Mouse (Mus musculus) stomach, postnatal 0 days (tissue): ENCODE results near the gene Nr1h3. TPM values are rescaled to one million over a fixed set of nuclear protein-coding genes. Genes with fewer than 3 reads are reported as not detected.

ENCODE experiments used
- ATAC-seq: fragments of 200-750 bp; cut with Nextera tagmentation; 2 replicates; pipeline ENCODE4 v1.8.0; 2017; ENCODE audit not compliant: low FRiP score, low TSS enrichment
- DNase-seq: peaks from one replicate; pipeline ENCODE4 v3.0.0-alpha.2; 2016; ENCODE audit warnings: low spot score
- H3K27ac ChIP-seq: fragments of 300-500 bp; sonication (generic); replicated peaks from 2 replicates; pipeline ENCODE4 v1.5.1; 2014; ENCODE audit warnings: mild to moderate bottlenecking, control low read depth
- H3K27me3 ChIP-seq: fragments of 300-500 bp; sonication (generic); 2 replicates; pipeline ENCODE4 v1.6.1; 2014; ENCODE audit warnings: low read length; ENCODE audit not compliant: control insufficient read depth, insufficient read depth
- H3K36me3 ChIP-seq: fragments of 300-500 bp; sonication (generic); 2 replicates; pipeline ENCODE4 v1.6.1; 2014; ENCODE audit warnings: low read length, mixed read lengths; ENCODE audit not compliant: control insufficient read depth, insufficient read depth
- H3K4me1 ChIP-seq: fragments of 300-500 bp; sonication (generic); replicated peaks from 2 replicates; pipeline ENCODE4 v1.6.1; 2014; ENCODE audit warnings: antibody characterized with exemption; ENCODE audit not compliant: control insufficient read depth, insufficient read depth
- H3K4me2 ChIP-seq: fragments of 300-500 bp; sonication (generic); replicated peaks from 2 replicates; pipeline ENCODE4 v1.6.1; 2014; ENCODE audit warnings: low read depth, mild to moderate bottlenecking, control low read depth, moderate library complexity
- H3K4me3 ChIP-seq: fragments of 300-500 bp; sonication (generic); 2 replicates; pipeline ENCODE4 v1.5.1; 2014; ENCODE audit warnings: low read depth, low read length, control low read depth
- H3K9ac ChIP-seq: fragments of 300-500 bp; sonication (generic); 2 replicates; pipeline ENCODE4 v1.6.1; 2014; ENCODE audit warnings: mild to moderate bottlenecking, low read length, control low read depth, mixed read lengths
- H3K9me3 ChIP-seq: fragments of 300-500 bp; sonication (generic); 2 replicates; pipeline ENCODE4 v1.6.1; 2016; ENCODE audit warnings: low read length; ENCODE audit not compliant: control insufficient read depth
- CTCF ChIP-seq: IDR thresholded peaks from 2 replicates; pipeline ENCODE4 v1.5.1; 2016; ENCODE audit warnings: antibody characterized with exemption, low read depth, mild to moderate bottlenecking, moderate library complexity
- EP300 ChIP-seq: optimal IDR thresholded peaks from 2 replicates; pipeline ENCODE3; 2016; ENCODE audit warnings: antibody characterized with exemption
- WGBS: fragments of 180-500 bp; shearing (Covaris S2); extraction: QIAGEN DNeasy Blood & Tissue Kit; methylation state at CpG from one replicate; pipeline ENCODE4 v1.1.7; 2014; 5-methylcytosine and 5-hydroxymethylcytosine counted together
- polyA plus RNA-seq: library from polyadenylated mRNA; unstranded; fragments of >200 nt; fragmentation: Nextera tagmentation; extraction: Ambion mirVana; gene quantifications from 2 replicates; pipeline ENCODE4 v1.2.1, GENCODE M21; 2015

Gene Nr1h3
- polyA plus RNA-seq, 1 experiment from 2014 or later, result 2.2 TPM

GRCm38 (mm10) chr2:91213311-91213710, 10.7 kb upstream of the Nr1h3 start:
- Histone ChIP-seq H3K27me3 (no peaks in the 10 kb centered on the region), H3K4me1 (no peaks in the 10 kb centered on the region), H3K36me3 (peaks cover 19% of the 10 kb centered on the region; the same call in 1 of the 2 replicates), H3K4me3 (no peak overlapping the region), H3K4me2 (no peak overlapping the region), H3K27ac (no peak overlapping the region), H3K9me3 (no peaks in the 10 kb centered on the region), H3K9ac (no peak overlapping the region)
- ATAC-seq (no peak), DNase-seq (no peak)
- TF ChIP-seq CTCF (peak; percentile 40), EP300 (no peak)

GRCm38 (mm10) chr2:91206254-91206775, 3.7 kb upstream of the Nr1h3 start:
- peaks cover 26% of the 10 kb centered on the region for H3K36me3 ChIP-seq
- TF ChIP-seq CTCF (no peak), EP300 (no peak)
- H3K4me1 ChIP-seq, result peaks cover 2% of the 10 kb centered on the region; the same call in 1 of the 2 replicates
- no peak overlapping the region for H3K4me2 ChIP-seq
- no peak overlapping the region for H3K4me3 ChIP-seq
- 87% methylated on average over 9 of the region's 9 CpGs for WGBS
- no peaks in the 10 kb centered on the region for H3K27me3 ChIP-seq
- DNase-seq (no peak), ATAC-seq (no peak)
- H3K27ac ChIP-seq, result no peak overlapping the region; the same call in 1 of the 2 replicates
- H3K9me3 ChIP-seq, result no peaks in the 10 kb centered on the region
- H3K9ac ChIP-seq, result no peak overlapping the region

- Histone ChIP-seq H3K9me3 (no peaks in the 10 kb centered on the region), H3K27ac (peak overlapping the region; percentile 96), H3K4me2 (peak overlapping the region; percentile 84), H3K36me3 (peaks cover 12% of the 10 kb centered on the region), H3K4me3 (peak overlapping the region; percentile 66), H3K4me1 (peaks cover 2% of the 10 kb centered on the region; the same call in 1 of the 2 replicates), H3K27me3 (no peaks in the 10 kb centered on the region), H3K9ac (peak overlapping the region; percentile 73)
- TF ChIP-seq CTCF (no peak), EP300 (no peak)
- no peak for DNase-seq
- no peak for ATAC-seq
- 11% methylated on average over 20 of the region's 20 CpGs for WGBS
Observed at GRCm38 (mm10) chr2:91202972-91203656, 480 bp upstream of the Nr1h3 start.

GRCm38 (mm10) chr2:91198888-91199287, 3.7 kb downstream of the Nr1h3 start:
- H3K27me3 ChIP-seq, result no peaks in the 10 kb centered on the region
- TF ChIP-seq CTCF, result no peak
- no peak for TF ChIP-seq EP300
- H3K9me3 ChIP-seq, result no peaks in the 10 kb centered on the region
- 72% methylated on average over 3 of the region's 3 CpGs for WGBS
- no peak overlapping the region for H3K4me3 ChIP-seq
- no peak overlapping the region for H3K27ac ChIP-seq
- H3K36me3 ChIP-seq, result no peaks in the 10 kb centered on the region
- DNase-seq (no peak), ATAC-seq (no peak)
- no peak overlapping the region for H3K4me2 ChIP-seq
- H3K9ac ChIP-seq, result no peak overlapping the region
- H3K4me1 ChIP-seq, result peaks cover 2% of the 10 kb centered on the region; the same call in 1 of the 2 replicates

DNA sequence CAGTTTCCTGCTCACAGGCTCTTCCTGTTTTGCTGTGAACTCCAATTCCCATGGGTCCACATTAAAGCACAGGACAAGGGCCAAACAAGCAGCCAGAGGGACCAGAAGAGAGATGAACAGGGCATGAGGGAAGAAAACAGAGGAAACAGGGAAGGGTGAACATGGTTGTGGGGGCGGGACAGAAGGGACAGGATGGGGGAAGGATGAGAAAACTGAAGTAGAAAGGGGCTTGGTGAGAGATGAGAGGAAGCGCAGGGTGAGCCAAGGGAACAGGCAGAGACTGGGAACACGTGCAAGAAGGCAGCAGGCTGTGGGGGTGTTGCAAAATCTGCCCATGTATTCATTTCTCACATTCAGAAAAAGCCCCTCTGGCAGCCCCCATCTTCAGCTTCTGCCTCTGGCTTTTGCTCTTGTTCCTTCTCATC, 6.0 kb downstream of the Nr1h3 start:
- WGBS, result 55% methylated on average over 3 of the region's 3 CpGs
- no peak for ATAC-seq
- Histone ChIP-seq H3K27me3 (no peaks in the 10 kb centered on the region), H3K36me3 (no peaks in the 10 kb centered on the region), H3K4me3 (no peak overlapping the region), H3K9ac (no peak overlapping the region), H3K9me3 (no peaks in the 10 kb centered on the region), H3K4me1 (no peaks in the 10 kb centered on the region), H3K27ac (no peak overlapping the region), H3K4me2 (no peak overlapping the region)
- DNase-seq, result no peak
- TF ChIP-seq CTCF (no peak), EP300 (no peak)
